Mouse (Mus musculus) E14TG2a.4 (cell line): ENCODE measurements around the gene Celf5.

ENCODE experiments used
- CTCF ChIP-seq: conservative IDR thresholded peaks from 2 replicates; pipeline ENCODE4 v1.5.1; 2014; ENCODE audit warnings: low read length
- NANOG ChIP-seq: IDR thresholded peaks from 2 replicates; pipeline ENCODE4 v1.6.1; 2014; ENCODE audit warnings: borderline replicate concordance, low read length, mixed read lengths
- POU5F1 ChIP-seq: IDR thresholded peaks from 2 replicates; pipeline ENCODE4 v1.6.1; 2014; ENCODE audit warnings: low read length, borderline replicate concordance

- no peak for TF ChIP-seq CTCF
- no peak for TF ChIP-seq POU5F1
- no peak for TF ChIP-seq NANOG
These were observed 17.3 kb downstream of the Celf5 start for GRCm38 (mm10) chr10:81465265-81465645.
